Mouse (Mus musculus): ENCODE measurements around the gene Phf21b.
"Not testable (repeated sequence)": the region's sequence is repeated elsewhere in the genome, so short reads cannot be mapped to it uniquely, and the experiment has no call there.

The Phf21b gene

GRCm38 (mm10) chr15:84775421-84776174, 80.3 kb downstream of the Phf21b start:
- in situ Hi-C loops (cut with MboI) = no loop called here

- in situ Hi-C loops (cut with MboI) = no loop called here
These were observed 83.4 kb downstream of the Phf21b start for GRCm38 (mm10) chr15:84772191-84773111.

- in situ Hi-C loops (cut with MboI) = no loop called here
These were observed 86.1 kb downstream of the Phf21b start for GRCm38 (mm10) chr15:84769641-84770341.

- in situ Hi-C loops (cut with MboI) = not testable (repeated sequence)
These were observed 87.3 kb downstream of the Phf21b start for GRCm38 (mm10) chr15:84768531-84768930.

- in situ Hi-C loops (cut with MboI) = no loop called here
These were observed 89.2 kb downstream of the Phf21b start for GRCm38 (mm10) chr15:84766621-84767020.

GRCm38 (mm10) chr15:84763423-84763812, 92.4 kb downstream of the Phf21b start:
- in situ Hi-C loops (cut with MboI) = no loop called here

- in situ Hi-C loops (cut with MboI) = no loop called here
These were observed 93.0 kb downstream of the Phf21b start for GRCm38 (mm10) chr15:84762712-84763422.

GRCm38 (mm10) chr15:84758493-84758892, 97.4 kb downstream of the Phf21b start:
- in situ Hi-C loops (cut with MboI) = no loop called here

- in situ Hi-C loops (cut with MboI) = no loop called here
These were observed 99.4 kb downstream of the Phf21b start for GRCm38 (mm10) chr15:84756426-84756825.

GRCm38 (mm10) chr15:84754987-84755386, 100.9 kb downstream of the Phf21b start:
- in situ Hi-C loops (cut with MboI) = no loop called here

GRCm38 (mm10) chr15:84745831-84746230, 110.0 kb downstream of the Phf21b start:
- in situ Hi-C loops (cut with MboI) = no loop called here

- in situ Hi-C loops (cut with MboI) = no loop called here
These were observed 111.5 kb downstream of the Phf21b start for GRCm38 (mm10) chr15:84744308-84744707.

GRCm38 (mm10) chr15:84743347-84743746, 112.5 kb downstream of the Phf21b start:
- in situ Hi-C loops (cut with MboI) = no loop called here

GRCm38 (mm10) chr15:84741573-84741972, 114.3 kb downstream of the Phf21b start:
- in situ Hi-C loops (cut with MboI) = no loop called here

- in situ Hi-C loops (cut with MboI) = no loop called here
These were observed 117.6 kb downstream of the Phf21b start for GRCm38 (mm10) chr15:84738246-84738645.

GRCm38 (mm10) chr15:84736994-84737346, 118.9 kb downstream of the Phf21b start:
- in situ Hi-C loops (cut with MboI) = no loop called here

- in situ Hi-C loops (cut with MboI) = no loop called here
These were observed 119.4 kb downstream of the Phf21b start for GRCm38 (mm10) chr15:84736346-84736993.
